Comparison of ENCODE assay signal across 14 mouse cellular contexts in the genomic region with DNA sequence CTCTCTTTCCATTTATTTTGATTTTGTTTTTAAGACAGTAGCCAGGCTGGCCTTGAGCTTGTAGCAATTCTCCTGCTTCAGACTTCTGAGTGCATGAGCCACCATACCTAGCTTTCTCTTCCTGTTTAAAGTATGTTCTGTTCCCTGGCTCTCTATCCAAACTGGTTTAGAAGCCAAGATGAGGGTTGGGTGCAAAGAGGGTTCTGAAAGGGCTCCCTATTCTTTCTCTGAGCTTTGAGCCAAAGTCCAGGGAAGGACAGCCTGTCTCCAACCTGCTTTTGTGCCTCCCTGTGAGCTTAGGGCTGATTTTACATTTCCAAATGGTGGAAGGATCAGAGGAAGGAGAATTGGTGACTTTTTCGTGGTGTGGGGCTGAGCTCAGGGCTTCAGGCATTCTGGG. TPM values are rescaled to one million over a fixed set of nuclear protein-coding genes. Genes with fewer than 3 reads are reported as not detected.
DNase-seq lines count a peak whose midpoint lies in the region; ATAC-seq lines count a peak whose summit lies in the region.
"Had no signal": no experiment of that assay in that cellular context is flagged by ENCODE, and none has a peak within 500 bp of the region (broad histone marks: within the 10 kb centered on the region; RNA-seq: fewer than 3 reads in every experiment).

No protein-coding gene starts in this region.

- H3K4me1 ChIP-seq in forebrain, embryonic 12.5 days: peaks cover 66% of the 10 kb centered on the region
- peaks cover 65% of the 10 kb centered on the region for H3K4me1 ChIP-seq in forebrain, embryonic 10.5 days
- peaks cover 51% of the 10 kb centered on the region for H3K4me1 ChIP-seq in lung, embryonic 15.5 days
- H3K4me1 ChIP-seq in hindbrain, embryonic 15.5 days (replicated peaks): peaks cover 24% of the 10 kb centered on the region
- H3K4me1 ChIP-seq in neural tube, embryonic 13.5 days (replicated peaks): peaks cover 68% of the 10 kb centered on the region

- H3K27me3 ChIP-seq in forebrain, embryonic 12.5 days: peaks cover 70% of the 10 kb centered on the region
- H3K27me3 ChIP-seq in forebrain, embryonic 10.5 days (ENCODE audit: poor library complexity, severe bottlenecking): peaks cover 100% of the 10 kb centered on the region
- H3K27me3 ChIP-seq in lung, embryonic 15.5 days: no peaks in the 10 kb centered on the region
- H3K27me3 ChIP-seq in hindbrain, embryonic 15.5 days: 0 out of 2 replicates have a peak, but pooled peaks cover 4% of the 10 kb centered on the region
- peaks cover 10% of the 10 kb centered on the region for H3K27me3 ChIP-seq in neural tube, embryonic 13.5 days

- H3K36me3 ChIP-seq in forebrain, embryonic 12.5 days (replicated peaks): peaks cover 62% of the 10 kb centered on the region
- peaks cover 79% of the 10 kb centered on the region for H3K36me3 ChIP-seq in forebrain, embryonic 10.5 days (replicated peaks)
- peaks cover 38% of the 10 kb centered on the region for H3K36me3 ChIP-seq in lung, embryonic 15.5 days
- H3K36me3 ChIP-seq in hindbrain, embryonic 15.5 days: no peaks in the 10 kb centered on the region
- H3K36me3 ChIP-seq in neural tube, embryonic 13.5 days: peaks cover 16% of the 10 kb centered on the region

- H3K9ac ChIP-seq in forebrain, embryonic 12.5 days: peak overlapping the region; percentile 94; the same call in 1 of the 2 replicates
- no peak overlapping the region for H3K9ac ChIP-seq in lung, embryonic 15.5 days
- no peak overlapping the region for H3K9ac ChIP-seq in hindbrain, embryonic 15.5 days
- H3K9ac ChIP-seq in neural tube, embryonic 13.5 days: 0 out of 2 replicates have a peak overlapping the region, but pooled peaks have one; percentile 43
- H3K9ac ChIP-seq: liver, embryonic 13.5 days had no signal

- peak overlapping the region; percentile 25; the same call in 1 of the 2 replicates for H3K27ac ChIP-seq in forebrain, embryonic 12.5 days
- H3K27ac ChIP-seq in forebrain, embryonic 10.5 days: no peak overlapping the region
- no peak overlapping the region for H3K27ac ChIP-seq in lung, embryonic 15.5 days
- 0 out of 2 replicates have a peak overlapping the region, but pooled peaks have one; percentile 17 for H3K27ac ChIP-seq in hindbrain, embryonic 15.5 days (replicated peaks)
- H3K27ac ChIP-seq in neural tube, embryonic 13.5 days (replicated peaks): no peak overlapping the region
- H3K27ac ChIP-seq: liver, embryonic 13.5 days had no signal

- peak overlapping the region; percentile 91 for H3K4me2 ChIP-seq in forebrain, embryonic 12.5 days
- H3K4me2 ChIP-seq in lung, embryonic 15.5 days: peak overlapping the region; percentile 94; the same call in 1 of the 2 replicates
- H3K4me2 ChIP-seq in hindbrain, embryonic 15.5 days: peak overlapping the region; percentile 93
- peak overlapping the region; percentile 86 for H3K4me2 ChIP-seq in neural tube, embryonic 13.5 days
- H3K4me2 ChIP-seq: liver, embryonic 13.5 days had no signal

- peak overlapping the region; percentile 67; the same call in 1 of the 2 replicates for H3K4me3 ChIP-seq in forebrain, embryonic 12.5 days (replicated peaks)
- H3K4me3 ChIP-seq in forebrain, embryonic 10.5 days: no peak overlapping the region
- H3K4me3 ChIP-seq in lung, embryonic 15.5 days: no peak overlapping the region
- H3K4me3 ChIP-seq in hindbrain, embryonic 15.5 days: no peak overlapping the region
- H3K4me3 ChIP-seq in neural tube, embryonic 13.5 days: peak overlapping the region; percentile 69; the same call in 1 of the 2 replicates
- H3K4me3 ChIP-seq: liver, embryonic 13.5 days had no signal

- 78% methylated on average over 1 of the region's 1 CpGs for WGBS in forebrain, embryonic 12.5 days
- WGBS in forebrain, embryonic 10.5 days: 75% methylated on average over 1 of the region's 1 CpGs
- WGBS in lung, embryonic 15.5 days: 70% methylated on average over 1 of the region's 1 CpGs
- WGBS in hindbrain, embryonic 15.5 days: 83% methylated on average over 1 of the region's 1 CpGs
- WGBS in neural tube, embryonic 13.5 days: 77% methylated on average over 1 of the region's 1 CpGs

- no peaks in the 10 kb centered on the region for H3K9me3 ChIP-seq in forebrain, embryonic 12.5 days
- H3K9me3 ChIP-seq in forebrain, embryonic 10.5 days: no peaks in the 10 kb centered on the region
- H3K9me3 ChIP-seq in lung, embryonic 15.5 days: no peaks in the 10 kb centered on the region
- no peaks in the 10 kb centered on the region for H3K9me3 ChIP-seq in hindbrain, embryonic 15.5 days
- H3K9me3 ChIP-seq in neural tube, embryonic 13.5 days: no peaks in the 10 kb centered on the region
- H3K9me3 ChIP-seq: liver, embryonic 13.5 days had no signal

- no peak for ATAC-seq in forebrain, embryonic 12.5 days (ENCODE audit: low FRiP score)
- ATAC-seq in lung, embryonic 15.5 days (ENCODE audit: borderline replicate concordance, extremely low read depth, low FRiP score, low TSS enrichment): no peak
- no peak for ATAC-seq in hindbrain, embryonic 15.5 days (ENCODE audit: low FRiP score, low read depth)
- ATAC-seq in neural tube, embryonic 13.5 days (ENCODE audit: low read depth): no peak

- DNase-seq in forebrain, embryonic 10.5 days (ENCODE audit: extremely low spot score, low spot score): no peak
- no peak for DNase-seq in lung, postnatal 4 days
- no peak for DNase-seq in adrenal gland, postnatal 36 days
- DNase-seq in adrenal gland, adult 8-10 months: no peak
- DNase-seq: gastrocnemius, postnatal 25 days; kidney, adult 8-10 months; kidney, postnatal 36 days; liver, embryonic 13.5 days; thymus, postnatal 36 days had no signal

RNA-seq across cellular contexts. Expression of a gene that starts 5.4 kb away (rescaled TPM):
- 83.6 and 111 TPM in 2 replicates for polyA plus RNA-seq in forebrain, embryonic 12.5 days (2016; fragmentation: Nextera tagmentation; extraction: Ambion mirVana)
- polyA plus RNA-seq in forebrain, embryonic 10.5 days (2016; fragmentation: Nextera tagmentation; extraction: Ambion mirVana): 33.4 and 39.1 TPM in 2 replicates
- polyA plus RNA-seq in lung, embryonic 15.5 days (2015; fragmentation: Nextera tagmentation; extraction: Ambion mirVana): 59.1 and 64.7 TPM in 2 replicates
- 39.4 and 40.5 TPM in 2 replicates for polyA plus RNA-seq in hindbrain, embryonic 15.5 days (2015; fragmentation: Nextera tagmentation; extraction: Ambion mirVana)
- 42.3 and 44.9 TPM in 2 replicates for polyA plus RNA-seq in neural tube, embryonic 13.5 days (2015; fragmentation: Nextera tagmentation; extraction: Ambion mirVana)
- 1 to 10 TPM; 2.4 to 3.8 TPM for total RNA-seq in adrenal gland, postnatal 36 days (2021)
- total RNA-seq in adrenal gland, adult 8-10 months (2022): 1 to 10 TPM; 2.4 to 4.1 (median 3.1) TPM
- total RNA-seq: megakaryocyte-erythroid progenitor cell, adult 5-6 weeks had no signal

RNA-seq across cellular contexts. Expression of a gene that starts 55.7 kb away (rescaled TPM):
- 52.5 and 58.5 TPM in 2 replicates for polyA plus RNA-seq in forebrain, embryonic 12.5 days (2016; fragmentation: Nextera tagmentation; extraction: Ambion mirVana)
- 57.8 and 59.2 TPM in 2 replicates for polyA plus RNA-seq in forebrain, embryonic 10.5 days (2016; fragmentation: Nextera tagmentation; extraction: Ambion mirVana)
- 46.4 and 47.1 TPM in 2 replicates for polyA plus RNA-seq in lung, embryonic 15.5 days (2015; fragmentation: Nextera tagmentation; extraction: Ambion mirVana)
- polyA plus RNA-seq in hindbrain, embryonic 15.5 days (2015; fragmentation: Nextera tagmentation; extraction: Ambion mirVana): 72.8 and 76.7 TPM in 2 replicates
- 58.3 and 59.4 TPM in 2 replicates for polyA plus RNA-seq in neural tube, embryonic 13.5 days (2015; fragmentation: Nextera tagmentation; extraction: Ambion mirVana)
- total RNA-seq in adrenal gland, postnatal 36 days (2021): 100 to 1,000 TPM; 132 to 134 TPM
- total RNA-seq in adrenal gland, adult 8-10 months (2022): 100 to 1,000 TPM in 2 of 4 experiments, 10 to 100 TPM in 2; 96.8 to 124 (median 103) TPM

Comparison
In these comparisons a context has a peak if more than half of its experiments do, and no peak if none do; other contexts are left out.
1. H3K27ac ChIP-seq: peak in forebrain, embryonic 12.5 days (single experiment) and hindbrain, embryonic 15.5 days (single experiment); none in forebrain, embryonic 10.5 days (single experiment), lung, embryonic 15.5 days (single experiment) and neural tube, embryonic 13.5 days (single experiment).
2. H3K4me3 ChIP-seq: peak in forebrain, embryonic 12.5 days (single experiment) and neural tube, embryonic 13.5 days (single experiment); none in forebrain, embryonic 10.5 days (single experiment), lung, embryonic 15.5 days (single experiment) and hindbrain, embryonic 15.5 days (single experiment).
3. H3K9ac ChIP-seq: peak in forebrain, embryonic 12.5 days (single experiment) and neural tube, embryonic 13.5 days (single experiment); none in lung, embryonic 15.5 days (single experiment) and hindbrain, embryonic 15.5 days (single experiment).
4. Peak in every context shown above with its lines, with median percentiles within 50 percentile points of each other: H3K4me2 ChIP-seq.